Mouse (Mus musculus): ENCODE measurements at regions not wholly inside any gene's neighbourhood (a gene's known extent, or its start where the extent isn't known, plus 50 kb on each side); places are given as distances from the start of the nearest gene placed in this dataset.
A peak's percentile ranks its signal among the peaks of the same experiment; 100 is the strongest.

DNA sequence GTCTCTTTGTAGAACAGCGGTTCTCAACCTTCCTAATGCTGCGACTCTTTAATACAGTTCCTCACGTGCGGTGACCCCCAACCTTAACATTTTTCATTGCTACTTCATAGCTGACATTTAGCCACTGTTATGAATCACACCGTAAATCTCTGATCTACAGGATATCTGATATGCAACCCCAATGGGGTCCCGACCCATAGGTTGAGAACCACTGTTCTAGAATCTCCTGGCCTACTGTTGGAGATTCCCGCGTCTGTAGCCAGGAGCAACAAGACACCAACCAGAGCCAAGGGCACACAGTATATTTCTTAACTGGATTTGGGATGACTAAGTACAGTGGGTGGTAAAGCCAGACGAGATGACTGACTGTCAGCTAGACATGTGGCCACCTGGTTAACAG is 147.6 kb upstream of the 1600014C23Rik start:
- 92% methylated on average over 9 of the region's 9 CpGs for WGBS
- Histone ChIP-seq H3K36me3 (ENCODE audit: control insufficient read depth, insufficient read depth, low read length) (no peaks in the 10 kb centered on the region), H3K4me1 (replicated peaks; ENCODE audit: control insufficient read depth, insufficient read depth, low read length) (peaks cover 5% of the 10 kb centered on the region), H3K9me3 (ENCODE audit: control insufficient read depth, low read length) (no peaks in the 10 kb centered on the region), H3K9ac (ENCODE audit: low read length) (no peak overlapping the region), H3K4me2 (ENCODE audit: low read length) (no peak overlapping the region), H3K27me3 (replicated peaks; ENCODE audit: control insufficient read depth, insufficient read depth, low read length) (no peaks in the 10 kb centered on the region), H3K27ac (ENCODE audit: low read depth) (no peak overlapping the region), H3K4me3 (ENCODE audit: low read depth, low read length) (no peak overlapping the region)
- ATAC-seq (replicated peaks; ENCODE audit: low FRiP score, low TSS enrichment, low read depth): no peak
- DNase-seq (ENCODE audit: low spot score): no peak

GRCm38 (mm10) chr17:45880761-45881160 is 147.1 kb upstream of the 1600014C23Rik start:
- Histone ChIP-seq H3K4me3 (ENCODE audit: low read depth, low read length) (no peak overlapping the region), H3K4me2 (ENCODE audit: low read length) (no peak overlapping the region), H3K9me3 (ENCODE audit: control insufficient read depth, low read length) (no peaks in the 10 kb centered on the region), H3K27ac (ENCODE audit: low read depth) (no peak overlapping the region), H3K27me3 (replicated peaks; ENCODE audit: control insufficient read depth, insufficient read depth, low read length) (no peaks in the 10 kb centered on the region), H3K9ac (ENCODE audit: low read length) (no peak overlapping the region), H3K36me3 (ENCODE audit: control insufficient read depth, insufficient read depth, low read length) (no peaks in the 10 kb centered on the region), H3K4me1 (replicated peaks; ENCODE audit: control insufficient read depth, insufficient read depth, low read length) (no peaks in the 10 kb centered on the region; the same call in none of the 2 replicates)
- no peak for DNase-seq (ENCODE audit: low spot score)
- no peak for ATAC-seq (replicated peaks; ENCODE audit: low FRiP score, low TSS enrichment, low read depth)
- WGBS: 90% methylated on average over 6 of the region's 6 CpGs

DNA sequence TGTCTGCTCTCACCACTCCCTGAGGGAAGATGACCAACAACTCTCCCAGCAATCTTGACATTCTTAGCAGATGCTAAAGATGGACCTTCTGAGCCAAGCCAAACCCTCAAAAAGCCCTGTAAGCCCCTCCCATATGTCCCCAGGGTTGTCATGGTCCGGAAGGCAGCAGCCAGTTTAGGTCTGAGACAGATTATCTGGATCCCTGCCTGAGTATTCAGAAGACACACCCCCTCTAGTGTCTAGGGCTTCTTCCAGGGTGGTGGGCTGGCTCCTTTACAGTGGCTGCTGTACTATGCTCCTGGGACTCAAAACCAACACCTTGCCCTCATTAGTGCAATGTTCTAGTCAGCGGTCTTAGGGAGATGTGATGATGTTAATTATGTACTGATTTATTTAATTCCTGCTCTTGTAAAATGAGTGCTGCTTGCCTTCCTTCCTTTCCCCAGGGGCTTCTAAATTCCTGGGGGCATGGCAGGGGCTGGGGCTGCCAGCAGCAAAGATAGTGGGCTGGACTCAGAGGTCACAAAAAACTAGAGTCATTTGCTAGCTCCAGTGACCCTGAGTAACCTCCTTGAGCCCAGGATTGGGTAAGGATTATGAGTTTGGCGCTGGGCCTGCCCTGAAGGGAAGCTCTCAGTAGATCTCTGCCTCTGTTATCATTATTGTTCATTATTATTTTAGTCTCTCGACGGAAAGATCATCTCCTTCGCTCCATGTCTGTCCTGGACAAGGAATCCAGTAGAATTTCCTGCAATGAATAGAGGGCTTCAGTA is 146.0 kb upstream of the 1600014C23Rik start:
- DNase-seq (ENCODE audit: low spot score) (no peak), ATAC-seq (replicated peaks; ENCODE audit: low FRiP score, low TSS enrichment, low read depth) (no peak)
- 73% methylated on average over 6 of the region's 6 CpGs for WGBS

DNA sequence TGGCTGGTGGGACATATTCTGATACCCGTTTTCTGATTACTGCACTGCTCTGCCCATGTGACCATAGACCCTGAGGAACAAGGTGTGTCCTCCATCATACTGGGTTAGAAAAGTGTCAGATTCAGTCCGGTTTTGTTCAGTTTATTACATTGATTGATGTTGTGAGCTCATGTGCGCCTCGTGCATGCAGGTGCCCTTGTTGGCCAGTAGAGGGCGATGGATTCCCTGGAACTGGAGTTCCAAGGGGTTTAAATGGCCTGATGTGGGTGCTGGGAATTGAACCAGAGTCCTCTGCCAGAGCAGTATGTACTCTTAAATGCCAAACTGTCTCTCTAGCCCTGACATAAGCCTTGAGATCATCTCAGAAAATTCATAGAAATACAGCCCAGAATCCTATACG is 144.8 kb upstream of the 1600014C23Rik start:
- Histone ChIP-seq H3K9me3 (ENCODE audit: control insufficient read depth, low read length) (no peaks in the 10 kb centered on the region), H3K4me2 (ENCODE audit: low read length) (no peak overlapping the region), H3K36me3 (ENCODE audit: control insufficient read depth, insufficient read depth, low read length) (no peaks in the 10 kb centered on the region), H3K27ac (ENCODE audit: low read depth) (no peak overlapping the region), H3K27me3 (replicated peaks; ENCODE audit: control insufficient read depth, insufficient read depth, low read length) (peaks cover 10% of the 10 kb centered on the region), H3K4me1 (replicated peaks; ENCODE audit: control insufficient read depth, insufficient read depth, low read length) (peaks cover 9% of the 10 kb centered on the region), H3K9ac (ENCODE audit: low read length) (no peak overlapping the region), H3K4me3 (ENCODE audit: low read depth, low read length) (no peak overlapping the region)
- 86% methylated on average over 6 of the region's 6 CpGs for WGBS
- DNase-seq (ENCODE audit: low spot score) (no peak), ATAC-seq (replicated peaks; ENCODE audit: low FRiP score, low TSS enrichment, low read depth) (no peak)

More for the DNA sequence above, 146.0 kb upstream of the 1600014C23Rik start:
- Histone ChIP-seq H3K9me3 (ENCODE audit: control insufficient read depth, low read length) (no peaks in the 10 kb centered on the region), H3K27me3 (replicated peaks; ENCODE audit: control insufficient read depth, insufficient read depth, low read length) (no peaks in the 10 kb centered on the region; the same call in 1 of the 2 replicates), H3K27ac (ENCODE audit: low read depth) (no peak overlapping the region), H3K4me3 (ENCODE audit: low read depth, low read length) (no peak overlapping the region), H3K36me3 (ENCODE audit: control insufficient read depth, insufficient read depth, low read length) (no peaks in the 10 kb centered on the region), H3K9ac (ENCODE audit: low read length) (no peak overlapping the region), H3K4me2 (ENCODE audit: low read length) (no peak overlapping the region), H3K4me1 (replicated peaks; ENCODE audit: control insufficient read depth, insufficient read depth, low read length) (no peaks in the 10 kb centered on the region; the same call in none of the 2 replicates)

GRCm38 (mm10) chr17:45875325-45875724 is 141.7 kb upstream of the 1600014C23Rik start:
- no peak overlapping the region for H3K4me3 ChIP-seq (ENCODE audit: low read depth, low read length)
- ATAC-seq (replicated peaks; ENCODE audit: low FRiP score, low TSS enrichment, low read depth): no peak
- H3K9ac ChIP-seq (ENCODE audit: low read length): no peak overlapping the region
- H3K4me2 ChIP-seq (ENCODE audit: low read length): no peak overlapping the region
- WGBS: 92% methylated on average over 8 of the region's 8 CpGs
- H3K36me3 ChIP-seq (ENCODE audit: control insufficient read depth, insufficient read depth, low read length): no peaks in the 10 kb centered on the region
- no peak overlapping the region for H3K27ac ChIP-seq (ENCODE audit: low read depth)
- no peaks in the 10 kb centered on the region for H3K9me3 ChIP-seq (ENCODE audit: control insufficient read depth, low read length)
- peaks cover 21% of the 10 kb centered on the region for H3K27me3 ChIP-seq (replicated peaks; ENCODE audit: control insufficient read depth, insufficient read depth, low read length)
- no peak for DNase-seq (ENCODE audit: low spot score)
- H3K4me1 ChIP-seq (replicated peaks; ENCODE audit: control insufficient read depth, insufficient read depth, low read length): peaks cover 9% of the 10 kb centered on the region

GRCm38 (mm10) chr17:45873996-45874395 is 140.4 kb upstream of the 1600014C23Rik start:
- H3K27ac ChIP-seq (ENCODE audit: low read depth): peak overlapping the region; percentile 29; the same call in 1 of the 2 replicates
- peak overlapping the region; percentile 22 for H3K4me2 ChIP-seq (ENCODE audit: low read length)
- H3K9ac ChIP-seq (ENCODE audit: low read length): no peak overlapping the region
- DNase-seq (ENCODE audit: low spot score): no peak
- no peaks in the 10 kb centered on the region for H3K36me3 ChIP-seq (ENCODE audit: control insufficient read depth, insufficient read depth, low read length)
- H3K9me3 ChIP-seq (ENCODE audit: control insufficient read depth, low read length): 0 out of 2 replicates have a peak, but pooled peaks cover 7% of the 10 kb centered on the region
- H3K4me3 ChIP-seq (ENCODE audit: low read depth, low read length): no peak overlapping the region
- no peak for ATAC-seq (replicated peaks; ENCODE audit: low FRiP score, low TSS enrichment, low read depth)
- 21% methylated on average over 8 of the region's 8 CpGs for WGBS
- peaks cover 21% of the 10 kb centered on the region for H3K27me3 ChIP-seq (replicated peaks; ENCODE audit: control insufficient read depth, insufficient read depth, low read length)
- H3K4me1 ChIP-seq (replicated peaks; ENCODE audit: control insufficient read depth, insufficient read depth, low read length): peaks cover 17% of the 10 kb centered on the region

GRCm38 (mm10) chr17:45873200-45873955 is 139.7 kb upstream of the 1600014C23Rik start:
- no peak overlapping the region for H3K9ac ChIP-seq (ENCODE audit: low read length)
- 0 out of 2 replicates have a peak, but pooled peaks cover 7% of the 10 kb centered on the region for H3K9me3 ChIP-seq (ENCODE audit: control insufficient read depth, low read length)
- 10% methylated on average over 21 of the region's 21 CpGs for WGBS
- ATAC-seq (replicated peaks; ENCODE audit: low FRiP score, low TSS enrichment, low read depth): peak; percentile 50; the same call in 1 of the 2 replicates
- DNase-seq (ENCODE audit: low spot score): peak; percentile 75
- H3K27ac ChIP-seq (ENCODE audit: low read depth): peak overlapping the region; percentile 29; the same call in 1 of the 2 replicates
- peak overlapping the region; percentile 22 for H3K4me2 ChIP-seq (ENCODE audit: low read length)
- H3K4me1 ChIP-seq (replicated peaks; ENCODE audit: control insufficient read depth, insufficient read depth, low read length): peaks cover 20% of the 10 kb centered on the region
- H3K36me3 ChIP-seq (ENCODE audit: control insufficient read depth, insufficient read depth, low read length): no peaks in the 10 kb centered on the region
- no peak overlapping the region for H3K4me3 ChIP-seq (ENCODE audit: low read depth, low read length)
- H3K27me3 ChIP-seq (replicated peaks; ENCODE audit: control insufficient read depth, insufficient read depth, low read length): peaks cover 21% of the 10 kb centered on the region

- peaks cover 31% of the 10 kb centered on the region for H3K4me1 ChIP-seq (replicated peaks; ENCODE audit: control insufficient read depth, insufficient read depth, low read length)
- no peak overlapping the region for H3K27ac ChIP-seq (ENCODE audit: low read depth)
- WGBS: 42% methylated on average over 22 of the region's 22 CpGs
- no peak overlapping the region for H3K4me3 ChIP-seq (ENCODE audit: low read depth, low read length)
- no peaks in the 10 kb centered on the region for H3K36me3 ChIP-seq (ENCODE audit: control insufficient read depth, insufficient read depth, low read length)
- ATAC-seq (replicated peaks; ENCODE audit: low FRiP score, low TSS enrichment, low read depth): peak; percentile 29; the same call in 1 of the 2 replicates
- H3K27me3 ChIP-seq (replicated peaks; ENCODE audit: control insufficient read depth, insufficient read depth, low read length): peaks cover 21% of the 10 kb centered on the region
- no peak for DNase-seq (ENCODE audit: low spot score)
- peak overlapping the region; percentile 24; the same call in 1 of the 2 replicates for H3K4me2 ChIP-seq (ENCODE audit: low read length)
- H3K9ac ChIP-seq (ENCODE audit: low read length): no peak overlapping the region
- 0 out of 2 replicates have a peak, but pooled peaks cover 7% of the 10 kb centered on the region for H3K9me3 ChIP-seq (ENCODE audit: control insufficient read depth, low read length)
Observed at GRCm38 (mm10) chr17:45871666-45872653, 138.3 kb upstream of the 1600014C23Rik start.

Data from intestine, embryonic 14.5 days (tissue).